Mouse (Mus musculus) lung, postnatal 0 days (tissue): Measurements from ENCODE around the gene Sgta.

Experiments
- CTCF ChIP-seq: IDR thresholded peaks from 2 replicates; pipeline ENCODE4 v1.5.1; 2016; ENCODE audit warnings: antibody characterized with exemption, mild to moderate bottlenecking
- EP300 ChIP-seq: IDR thresholded peaks from 2 replicates; pipeline ENCODE4 v1.6.1; 2016; ENCODE audit warnings: antibody characterized with exemption, mild to moderate bottlenecking, control low read depth

DNA sequence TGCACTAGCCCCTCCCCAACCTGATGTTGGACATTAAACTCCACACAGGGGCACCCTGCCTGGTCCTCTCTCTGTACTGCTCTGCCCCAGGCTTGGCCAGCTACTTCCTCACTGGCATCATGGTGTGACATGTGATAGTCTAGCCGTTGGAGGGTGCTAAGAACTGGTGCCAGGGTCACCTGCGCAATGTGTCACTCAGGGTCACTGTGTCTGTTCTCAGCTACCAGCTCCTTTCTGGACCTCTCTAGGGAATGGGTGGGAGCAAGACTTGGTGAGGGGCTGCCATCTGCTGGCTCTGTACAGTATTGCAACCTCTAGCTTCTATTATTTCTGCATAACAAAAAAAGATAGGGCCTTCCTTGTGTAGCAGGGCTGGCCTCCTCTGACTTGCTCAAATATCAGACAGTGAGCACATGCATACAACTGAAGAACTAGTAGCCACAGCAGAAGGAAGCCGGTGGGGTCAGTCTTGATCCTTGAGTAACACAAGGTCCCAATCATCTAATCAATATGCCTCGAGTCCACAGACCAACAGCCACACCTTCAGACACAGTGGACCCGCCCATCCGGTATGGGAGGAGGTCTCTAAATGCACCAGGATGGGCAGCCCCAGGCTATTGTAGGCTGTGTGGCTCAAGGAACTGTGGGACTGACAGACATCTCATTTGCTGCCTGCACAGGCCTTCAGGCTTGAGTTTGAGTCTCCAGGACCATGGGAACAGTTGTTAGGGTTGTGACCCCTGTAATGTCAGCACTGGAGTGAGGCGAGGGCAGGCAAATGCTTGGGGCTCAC is 22.4 kb upstream of the Sgta start:
- TF ChIP-seq CTCF (peak; percentile 92), EP300 (no peak)
